Mouse (Mus musculus) stomach, postnatal 0 days (tissue): Measurements from ENCODE around the gene Pigo. TPM values are rescaled to one million over a fixed set of nuclear protein-coding genes. Genes with fewer than 3 reads are reported as not detected.

Experiments
- ATAC-seq: fragments of 200-750 bp; cut with Nextera tagmentation; 2 replicates; pipeline ENCODE4 v1.8.0; 2017; ENCODE audit not compliant: low FRiP score, low TSS enrichment
- DNase-seq: peaks from one replicate; pipeline ENCODE4 v3.0.0-alpha.2; 2016; ENCODE audit warnings: low spot score
- H3K27ac ChIP-seq: fragments of 300-500 bp; sonication (generic); replicated peaks from 2 replicates; pipeline ENCODE4 v1.5.1; 2014; ENCODE audit warnings: mild to moderate bottlenecking, control low read depth
- H3K27me3 ChIP-seq: fragments of 300-500 bp; sonication (generic); 2 replicates; pipeline ENCODE4 v1.6.1; 2014; ENCODE audit warnings: low read length; ENCODE audit not compliant: control insufficient read depth, insufficient read depth
- H3K36me3 ChIP-seq: fragments of 300-500 bp; sonication (generic); 2 replicates; pipeline ENCODE4 v1.6.1; 2014; ENCODE audit warnings: low read length, mixed read lengths; ENCODE audit not compliant: control insufficient read depth, insufficient read depth
- H3K4me1 ChIP-seq: fragments of 300-500 bp; sonication (generic); replicated peaks from 2 replicates; pipeline ENCODE4 v1.6.1; 2014; ENCODE audit warnings: antibody characterized with exemption; ENCODE audit not compliant: control insufficient read depth, insufficient read depth
- H3K4me2 ChIP-seq: fragments of 300-500 bp; sonication (generic); replicated peaks from 2 replicates; pipeline ENCODE4 v1.6.1; 2014; ENCODE audit warnings: low read depth, mild to moderate bottlenecking, control low read depth, moderate library complexity
- H3K4me3 ChIP-seq: fragments of 300-500 bp; sonication (generic); 2 replicates; pipeline ENCODE4 v1.5.1; 2014; ENCODE audit warnings: low read depth, low read length, control low read depth
- H3K9ac ChIP-seq: fragments of 300-500 bp; sonication (generic); 2 replicates; pipeline ENCODE4 v1.6.1; 2014; ENCODE audit warnings: mild to moderate bottlenecking, low read length, control low read depth, mixed read lengths
- H3K9me3 ChIP-seq: fragments of 300-500 bp; sonication (generic); 2 replicates; pipeline ENCODE4 v1.6.1; 2016; ENCODE audit warnings: low read length; ENCODE audit not compliant: control insufficient read depth
- CTCF ChIP-seq: IDR thresholded peaks from 2 replicates; pipeline ENCODE4 v1.5.1; 2016; ENCODE audit warnings: antibody characterized with exemption, low read depth, mild to moderate bottlenecking, moderate library complexity
- EP300 ChIP-seq: optimal IDR thresholded peaks from 2 replicates; pipeline ENCODE3; 2016; ENCODE audit warnings: antibody characterized with exemption
- WGBS: fragments of 180-500 bp; shearing (Covaris S2); extraction: QIAGEN DNeasy Blood & Tissue Kit; methylation state at CpG from one replicate; pipeline ENCODE4 v1.1.7; 2014; 5-methylcytosine and 5-hydroxymethylcytosine counted together
- polyA plus RNA-seq: library from polyadenylated mRNA; unstranded; fragments of >200 nt; fragmentation: Nextera tagmentation; extraction: Ambion mirVana; gene quantifications from 2 replicates; pipeline ENCODE4 v1.2.1, GENCODE M21; 2015

Pigo gene
- polyA plus RNA-seq, 1 experiment from 2014 or later: 10.3 TPM

GRCm38 (mm10) chr4:43058753-43059654 is 33.4 kb upstream of the Pigo start, which contains the start of gene Unc13b:
Gene Unc13b, plus strand, starts transcription at chr4:43058953.
- peak; percentile 98 for ATAC-seq
- no peaks in the 10 kb centered on the region for H3K4me1 ChIP-seq
- peak within 1 kb of the TSS; percentile 74 for H3K9ac ChIP-seq
- TF ChIP-seq CTCF: 0 out of 2 replicates have a peak, but pooled peaks have one; percentile 13
- no peak for TF ChIP-seq EP300
- DNase-seq: peak; percentile 98
- WGBS: under 1% methylated on average over 89 of the region's 90 CpGs
- H3K4me2 ChIP-seq: peak within 1 kb of the TSS; percentile 78
- no peaks in the 10 kb centered on the region for H3K27me3 ChIP-seq
- no peaks in the 10 kb centered on the region for H3K36me3 ChIP-seq
- H3K27ac ChIP-seq: peak within 1 kb of the TSS; percentile 89
- H3K9me3 ChIP-seq: no peaks in the 10 kb centered on the region
- H3K4me3 ChIP-seq: peak within 1 kb of the TSS; percentile 78

- Histone ChIP-seq H3K9me3 (no peaks in the 10 kb centered on the region), H3K27ac (no peak overlapping the region), H3K4me1 (no peaks in the 10 kb centered on the region), H3K36me3 (no peaks in the 10 kb centered on the region), H3K9ac (no peak overlapping the region), H3K4me3 (peak overlapping the region; percentile 78), H3K4me2 (peak overlapping the region; percentile 78), H3K27me3 (no peaks in the 10 kb centered on the region)
- TF ChIP-seq EP300 (no peak), CTCF (no peak)
- ATAC-seq (no peak; the same call in 1 of the 2 replicates), DNase-seq (no peak)
- WGBS: 24% methylated on average over 8 of the region's 8 CpGs
Observed at GRCm38 (mm10) chr4:43058392-43058752, 32.8 kb upstream of the Pigo start.

- no peak overlapping the region for H3K27ac ChIP-seq
- H3K9me3 ChIP-seq: no peaks in the 10 kb centered on the region
- no peaks in the 10 kb centered on the region for H3K36me3 ChIP-seq
- DNase-seq (no peak), ATAC-seq (no peak)
- WGBS: 91% methylated on average over 5 of the region's 5 CpGs
- no peaks in the 10 kb centered on the region for H3K4me1 ChIP-seq
- TF ChIP-seq CTCF (no peak), EP300 (no peak)
- H3K9ac ChIP-seq: no peak overlapping the region
- H3K4me3 ChIP-seq: no peak overlapping the region
- no peaks in the 10 kb centered on the region for H3K27me3 ChIP-seq
- H3K4me2 ChIP-seq: no peak overlapping the region
Observed at GRCm38 (mm10) chr4:43057654-43058053, 32.0 kb upstream of the Pigo start.

DNA sequence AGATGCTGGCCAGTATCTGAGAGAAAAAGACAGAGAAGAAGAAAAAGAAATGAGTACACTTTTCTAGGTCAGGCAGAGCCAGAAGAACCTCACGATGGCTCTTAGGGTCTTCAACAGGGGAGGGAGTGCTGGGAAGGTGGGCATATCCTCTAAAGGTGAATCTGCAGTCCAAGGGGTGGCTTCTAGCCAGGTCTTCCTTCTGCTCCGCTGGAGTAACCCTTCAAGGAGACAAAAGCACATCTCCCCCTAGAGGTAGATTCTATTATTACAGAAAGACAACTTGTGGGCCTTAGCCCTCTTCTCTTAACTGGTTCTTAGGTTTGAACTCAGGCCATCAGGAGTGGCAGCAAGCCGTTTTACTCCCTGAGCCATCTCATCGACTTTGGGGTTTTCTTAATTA is 27.0 kb upstream of the Pigo start:
- TF ChIP-seq EP300: no peak
- TF ChIP-seq CTCF: peak; percentile 77
- no peak for DNase-seq

GRCm38 (mm10) chr4:43047231-43047630 is 21.6 kb upstream of the Pigo start:
- no peaks in the 10 kb centered on the region for H3K36me3 ChIP-seq
- no peak overlapping the region for H3K9ac ChIP-seq
- H3K4me1 ChIP-seq: no peaks in the 10 kb centered on the region
- H3K9me3 ChIP-seq: no peaks in the 10 kb centered on the region
- no peak for ATAC-seq
- H3K27ac ChIP-seq: no peak overlapping the region
- peak; percentile 67 for DNase-seq
- H3K4me2 ChIP-seq: no peak overlapping the region; the same call in 1 of the 2 replicates
- no peaks in the 10 kb centered on the region for H3K27me3 ChIP-seq
- 5% methylated on average over 5 of the region's 5 CpGs for WGBS
- no peak overlapping the region for H3K4me3 ChIP-seq
- TF ChIP-seq EP300: no peak
- peak; percentile 96 for TF ChIP-seq CTCF

More for the DNA sequence above, 27.0 kb upstream of the Pigo start:
- H3K27ac ChIP-seq: no peak overlapping the region
- no peaks in the 10 kb centered on the region for H3K9me3 ChIP-seq
- peak; percentile 55; the same call in 1 of the 2 replicates for ATAC-seq
- no peaks in the 10 kb centered on the region for H3K36me3 ChIP-seq
- H3K4me1 ChIP-seq: no peaks in the 10 kb centered on the region
- H3K9ac ChIP-seq: no peak overlapping the region
- no peak overlapping the region for H3K4me2 ChIP-seq
- no peak overlapping the region for H3K4me3 ChIP-seq
- H3K27me3 ChIP-seq: no peaks in the 10 kb centered on the region
- WGBS: 8% methylated on average over 4 of the region's 4 CpGs

GRCm38 (mm10) chr4:43046607-43047006 is 21.0 kb upstream of the Pigo start:
- Histone ChIP-seq H3K9ac (no peak overlapping the region), H3K27ac (no peak overlapping the region), H3K4me3 (no peak overlapping the region), H3K27me3 (no peaks in the 10 kb centered on the region), H3K4me1 (no peaks in the 10 kb centered on the region), H3K9me3 (no peaks in the 10 kb centered on the region), H3K4me2 (peak overlapping the region; percentile 86; the same call in 1 of the 2 replicates), H3K36me3 (no peaks in the 10 kb centered on the region)
- WGBS: 41% methylated on average over 5 of the region's 5 CpGs
- no peak for TF ChIP-seq CTCF
- no peak for TF ChIP-seq EP300
- DNase-seq (no peak), ATAC-seq (no peak)
